Mouse (Mus musculus) stomach, embryonic 15.5 days (tissue): Measurements from ENCODE around the gene F9. TPM values are rescaled to one million over a fixed set of nuclear protein-coding genes. Genes with fewer than 3 reads are reported as not detected.
A peak's percentile ranks its signal among the peaks of the same experiment; 100 is the strongest.
"Not testable (repeated sequence)": the region's sequence is repeated elsewhere in the genome, so short reads cannot be mapped to it uniquely, and the experiment has no call there.

Source experiments
- ATAC-seq: fragments of 200-750 bp; cut with Nextera tagmentation; 2 replicates; pipeline ENCODE4 v1.8.0; 2017; ENCODE audit warnings: low read depth, moderate number of reproducible peaks, moderate TSS enrichment; ENCODE audit not compliant: insufficient read depth, low FRiP score
- H3K27ac ChIP-seq: fragments of 300-500 bp; sonication (generic); 2 replicates; pipeline ENCODE4 v1.5.1; 2015; ENCODE audit warnings: mild to moderate bottlenecking, inconsistent platforms
- H3K27me3 ChIP-seq: fragments of 300-500 bp; sonication (generic); replicated peaks from 2 replicates; pipeline ENCODE4 v1.6.1; 2015; ENCODE audit warnings: inconsistent platforms
- H3K36me3 ChIP-seq: fragments of 300-500 bp; sonication (generic); 2 replicates; pipeline ENCODE4 v1.6.1; 2015; ENCODE audit warnings: inconsistent platforms
- H3K4me1 ChIP-seq: fragments of 300-500 bp; sonication (generic); 2 replicates; pipeline ENCODE4 v1.6.1; 2015; ENCODE audit warnings: inconsistent platforms
- H3K4me2 ChIP-seq: fragments of 300-500 bp; sonication (generic); 2 replicates; pipeline ENCODE4 v1.6.1; 2015; ENCODE audit warnings: mild to moderate bottlenecking, inconsistent platforms
- H3K4me3 ChIP-seq: fragments of 300-500 bp; sonication (generic); replicated peaks from 2 replicates; pipeline ENCODE4 v1.5.1; 2015; ENCODE audit warnings: inconsistent platforms
- H3K9ac ChIP-seq: fragments of 300-500 bp; sonication (generic); 2 replicates; pipeline ENCODE4 v1.6.1; 2015; ENCODE audit warnings: inconsistent platforms
- H3K9me3 ChIP-seq: fragments of 300-500 bp; sonication (generic); 2 replicates; pipeline ENCODE4 v1.6.1; 2016; ENCODE audit warnings: inconsistent platforms
- WGBS: fragments of 180-500 bp; shearing (Covaris S2); methylation state at CpG from one replicate; pipeline ENCODE4 v1.1.7; 2015; 5-methylcytosine and 5-hydroxymethylcytosine counted together
- polyA plus RNA-seq: library from polyadenylated mRNA; unstranded; fragments of >200 nt; fragmentation: Nextera tagmentation; extraction: Ambion mirVana; gene quantifications from 2 replicates; pipeline ENCODE4 v1.2.1, GENCODE M21; 2015

Gene F9
- 0.10 and 0.23 TPM in 2 replicates for polyA plus RNA-seq

DNA sequence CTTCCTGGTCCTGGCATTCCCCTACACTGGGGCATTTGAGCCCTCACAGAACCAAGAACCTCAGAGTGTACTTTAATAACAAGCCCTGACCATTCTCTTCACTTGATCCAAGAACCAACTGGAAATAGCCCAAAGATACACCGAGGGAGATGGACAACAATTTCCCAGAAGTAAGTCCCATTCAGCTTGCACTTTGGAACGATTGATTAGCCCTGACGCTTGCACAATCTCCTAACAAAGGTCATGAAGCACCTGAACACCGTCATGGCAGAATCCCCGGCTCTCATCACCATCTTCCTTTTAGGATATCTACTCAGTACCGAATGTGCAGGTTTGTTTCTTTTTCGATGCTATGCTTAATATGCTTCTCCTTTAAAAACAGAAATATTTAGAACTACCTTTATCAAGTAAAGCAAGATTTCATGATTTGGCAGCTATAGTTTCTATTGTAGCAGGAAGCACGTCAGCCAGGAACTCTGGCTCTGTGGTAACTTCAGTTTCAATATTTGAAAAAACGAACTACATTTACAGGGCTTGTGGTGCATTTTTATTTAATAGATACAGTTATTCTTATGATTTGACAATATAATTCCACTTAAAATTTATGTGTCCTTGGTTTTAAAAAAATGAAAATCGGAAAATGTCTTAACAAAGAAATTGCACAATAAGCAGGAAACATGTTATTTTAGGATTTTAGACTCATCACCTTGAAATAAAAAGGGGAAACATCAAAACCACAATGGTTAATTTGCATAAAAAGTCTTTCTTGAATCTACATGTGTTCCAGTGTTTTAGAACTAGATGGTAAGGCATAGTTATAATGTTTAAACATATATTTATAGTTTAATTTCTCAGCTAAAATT lies at the start of gene F9:
F9 (plus strand) TSS at position 244 of the 863 bp plus-strand sequence.
- no peaks in the 10 kb centered on the region for H3K4me1 ChIP-seq
- H3K27me3 ChIP-seq, result no peaks in the 10 kb centered on the region
- no peaks in the 10 kb centered on the region for H3K36me3 ChIP-seq
- H3K9me3 ChIP-seq, result no peaks in the 10 kb centered on the region
- 75% methylated on average over 10 of the region's 10 CpGs for WGBS
- no peak within 1 kb of the TSS for H3K4me3 ChIP-seq
- ATAC-seq, result no peak
- no peak within 1 kb of the TSS for H3K4me2 ChIP-seq
- H3K9ac ChIP-seq, result no peak within 1 kb of the TSS
- no peak within 1 kb of the TSS for H3K27ac ChIP-seq

DNA sequence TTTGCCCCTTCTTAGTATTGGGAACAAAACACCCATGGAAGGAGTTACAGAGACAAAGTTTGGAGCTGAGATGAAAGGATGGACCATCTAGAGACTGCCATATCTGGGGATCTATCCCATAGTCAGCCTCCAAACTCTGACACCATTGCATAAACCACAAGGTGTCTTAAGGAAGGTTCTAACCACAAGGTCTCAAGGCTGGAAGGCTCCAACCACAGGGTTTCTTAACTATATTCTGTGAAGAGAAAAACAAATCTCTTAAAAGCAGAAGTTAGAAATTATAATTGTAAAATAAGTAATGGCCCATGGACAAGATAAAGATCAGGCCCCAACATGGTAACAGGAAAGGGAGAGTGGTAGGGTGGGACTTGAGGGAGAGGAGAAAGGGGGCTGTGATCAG lies 29.5 kb upstream of the F9 start:
- H3K36me3 ChIP-seq, H3K27me3 ChIP-seq, ATAC-seq, H3K9ac ChIP-seq, H3K4me1 ChIP-seq, H3K4me2 ChIP-seq, H3K27ac ChIP-seq, H3K9me3 ChIP-seq, H3K4me3 ChIP-seq: not testable (repeated sequence)

DNA sequence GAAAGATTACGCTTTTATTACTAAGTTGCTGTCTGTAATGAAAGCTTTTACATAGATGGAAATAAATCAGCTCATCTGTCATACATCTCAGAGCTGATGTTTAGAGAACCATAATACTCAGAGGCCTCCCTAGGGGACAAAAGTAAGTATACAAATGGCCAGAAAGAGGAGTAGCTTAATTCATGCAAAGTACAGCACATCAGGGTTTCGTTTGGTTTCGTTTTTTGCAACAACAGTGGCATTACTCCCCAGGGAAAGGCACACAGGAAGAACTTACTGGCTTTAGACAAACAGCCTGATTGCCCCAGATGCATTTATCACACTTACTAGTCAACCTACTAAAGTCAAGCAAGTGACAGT lies 800 bp downstream of the F9 start:
- Histone ChIP-seq H3K36me3 (no peaks in the 10 kb centered on the region), H3K4me1 (no peaks in the 10 kb centered on the region), H3K9ac (no peak overlapping the region), H3K9me3 (no peaks in the 10 kb centered on the region), H3K27me3 (no peaks in the 10 kb centered on the region), H3K4me3 (no peak overlapping the region), H3K4me2 (no peak overlapping the region), H3K27ac (no peak overlapping the region)
- ATAC-seq, result no peak
- WGBS, result 50% methylated on average over 3 of the region's 3 CpGs

DNA sequence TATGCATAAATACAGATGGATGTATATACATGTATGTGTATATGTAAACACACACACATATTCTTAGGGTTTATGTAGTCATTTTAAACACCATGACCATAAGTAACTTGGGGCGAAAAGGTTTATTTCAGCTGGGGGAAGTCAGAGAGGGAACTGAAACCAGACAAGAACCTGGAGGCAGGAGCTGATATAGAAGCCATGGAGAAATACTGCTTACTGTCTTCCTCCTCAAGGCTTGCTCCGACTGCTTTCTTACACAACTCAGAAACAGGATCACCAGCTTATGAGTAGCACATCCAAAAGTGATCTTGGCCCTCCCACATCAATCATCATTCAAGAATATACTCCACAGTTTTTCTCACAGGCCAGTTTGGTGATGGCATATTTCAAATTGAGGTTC lies 2.2 kb downstream of the F9 start:
- Histone ChIP-seq H3K4me3 (no peak overlapping the region), H3K4me2 (no peak overlapping the region), H3K27me3 (no peaks in the 10 kb centered on the region), H3K9me3 (no peaks in the 10 kb centered on the region), H3K9ac (no peak overlapping the region), H3K27ac (no peak overlapping the region), H3K4me1 (no peaks in the 10 kb centered on the region), H3K36me3 (no peaks in the 10 kb centered on the region)
- WGBS, result 70% methylated on average over 2 of the region's 2 CpGs
- ATAC-seq, result no peak

DNA sequence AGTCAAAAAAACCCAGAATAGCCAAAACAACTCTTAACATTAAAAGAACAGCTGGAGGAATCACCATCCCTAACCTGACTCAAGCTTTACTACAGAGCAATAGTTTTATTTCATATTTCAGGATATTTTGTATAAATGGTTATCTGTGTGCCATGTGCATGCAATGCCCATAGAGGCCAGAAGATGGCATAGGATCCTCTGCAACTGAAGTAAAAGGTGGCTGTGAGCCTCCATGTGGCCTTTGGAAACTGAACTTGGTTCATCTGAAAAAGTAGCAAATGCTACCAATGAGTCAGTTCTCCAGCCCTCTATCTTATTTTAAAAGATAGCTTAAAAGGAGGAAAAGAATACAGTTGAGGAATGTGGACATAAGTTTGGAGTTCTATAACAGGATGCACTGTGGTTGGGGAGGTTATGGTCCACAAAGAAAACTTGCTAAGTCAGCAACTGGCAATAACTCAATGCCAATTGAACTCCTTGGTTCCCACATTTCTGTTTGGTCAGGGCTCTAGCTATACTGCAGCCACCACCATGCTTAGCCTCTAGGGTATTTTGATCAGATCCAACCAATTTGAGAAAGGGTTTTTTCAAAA lies 13.9 kb downstream of the F9 start:
- no peak overlapping the region for H3K4me2 ChIP-seq
- no peaks in the 10 kb centered on the region for H3K36me3 ChIP-seq
- H3K4me3 ChIP-seq, result no peak overlapping the region
- no peaks in the 10 kb centered on the region for H3K9me3 ChIP-seq
- no peaks in the 10 kb centered on the region for H3K4me1 ChIP-seq
- H3K27ac ChIP-seq, result no peak overlapping the region
- H3K9ac ChIP-seq, result no peak overlapping the region
- H3K27me3 ChIP-seq, result no peaks in the 10 kb centered on the region
- no peak for ATAC-seq

DNA sequence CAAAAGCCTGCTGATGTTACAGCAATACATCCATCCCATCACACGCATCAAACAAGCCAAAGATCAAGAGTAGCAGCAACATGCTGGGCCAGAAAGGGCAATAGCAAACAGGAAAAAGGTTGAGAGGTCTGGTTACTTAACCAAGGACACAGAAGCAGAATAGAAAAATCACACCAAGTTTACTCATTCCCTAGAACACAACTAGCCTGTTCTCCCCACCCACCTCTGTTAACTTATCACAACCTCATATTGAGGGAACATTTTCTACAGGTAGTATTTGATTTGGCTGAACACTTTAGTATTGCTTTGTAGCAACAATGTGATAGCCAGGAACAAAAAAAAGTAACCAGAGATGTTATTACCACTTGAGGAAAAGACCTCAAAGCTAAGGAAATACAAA lies 15.3 kb downstream of the F9 start:
- Histone ChIP-seq H3K4me3 (no peak overlapping the region), H3K36me3 (no peaks in the 10 kb centered on the region), H3K9ac (no peak overlapping the region), H3K9me3 (no peaks in the 10 kb centered on the region), H3K27me3 (no peaks in the 10 kb centered on the region), H3K27ac (no peak overlapping the region), H3K4me2 (no peak overlapping the region), H3K4me1 (no peaks in the 10 kb centered on the region)
- 83% methylated on average over 1 of the region's 1 CpGs for WGBS
- ATAC-seq, result no peak

DNA sequence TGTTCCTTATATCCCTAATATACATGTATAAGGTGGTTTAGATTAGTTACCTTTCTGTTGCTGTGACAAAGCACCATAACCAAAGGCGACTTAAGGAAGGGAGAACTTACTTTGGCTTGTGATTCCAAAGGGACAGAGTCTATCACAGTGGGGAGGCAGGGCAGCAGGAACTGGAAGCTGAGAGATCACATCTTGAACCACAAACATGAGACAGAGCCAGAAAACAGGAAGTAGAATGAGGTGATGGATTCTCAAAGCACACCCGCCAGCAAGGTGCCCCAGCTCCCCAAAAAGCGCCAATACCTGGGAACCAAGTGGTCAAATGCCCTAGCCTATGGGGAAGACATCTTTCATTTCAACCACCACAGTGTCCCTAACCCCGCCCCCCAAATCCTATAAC lies 21.7 kb downstream of the F9 start:
- no peaks in the 10 kb centered on the region for H3K27me3 ChIP-seq
- no peak for ATAC-seq
- no peaks in the 10 kb centered on the region for H3K4me1 ChIP-seq
- no peak overlapping the region for H3K27ac ChIP-seq
- no peak overlapping the region for H3K4me3 ChIP-seq
- H3K4me2 ChIP-seq, result no peak overlapping the region
- no peak overlapping the region for H3K9ac ChIP-seq
- H3K9me3 ChIP-seq, result no peaks in the 10 kb centered on the region
- H3K36me3 ChIP-seq, result no peaks in the 10 kb centered on the region
- 80% methylated on average over 4 of the region's 4 CpGs for WGBS

DNA sequence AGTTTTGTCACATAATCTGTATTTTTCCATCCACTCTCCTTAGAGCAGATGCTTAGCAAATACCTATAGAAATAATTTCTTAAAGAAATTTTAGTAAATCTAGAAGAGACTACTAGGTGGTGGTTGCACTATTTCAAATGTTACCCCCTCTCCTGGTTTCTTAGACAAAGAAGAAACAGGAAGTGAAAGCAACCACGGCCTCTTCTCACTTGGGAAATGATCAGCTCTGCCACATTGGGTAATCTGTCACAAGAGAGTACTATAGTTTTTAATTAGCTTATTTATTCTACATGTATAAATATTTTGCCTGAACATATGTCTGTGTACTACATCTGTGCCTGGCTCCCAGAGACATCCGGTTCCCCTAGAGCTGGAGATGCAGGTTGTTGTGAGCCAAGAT lies 22.3 kb downstream of the F9 start:
- ATAC-seq, result no peak
- no peak overlapping the region for H3K27ac ChIP-seq
- H3K9ac ChIP-seq, result no peak overlapping the region
- no peak overlapping the region for H3K4me3 ChIP-seq
- WGBS, result 76% methylated on average over 2 of the region's 2 CpGs
- H3K9me3 ChIP-seq, result no peaks in the 10 kb centered on the region
- no peaks in the 10 kb centered on the region for H3K27me3 ChIP-seq
- H3K4me2 ChIP-seq, result no peak overlapping the region
- H3K36me3 ChIP-seq, result no peaks in the 10 kb centered on the region
- H3K4me1 ChIP-seq, result no peaks in the 10 kb centered on the region

DNA sequence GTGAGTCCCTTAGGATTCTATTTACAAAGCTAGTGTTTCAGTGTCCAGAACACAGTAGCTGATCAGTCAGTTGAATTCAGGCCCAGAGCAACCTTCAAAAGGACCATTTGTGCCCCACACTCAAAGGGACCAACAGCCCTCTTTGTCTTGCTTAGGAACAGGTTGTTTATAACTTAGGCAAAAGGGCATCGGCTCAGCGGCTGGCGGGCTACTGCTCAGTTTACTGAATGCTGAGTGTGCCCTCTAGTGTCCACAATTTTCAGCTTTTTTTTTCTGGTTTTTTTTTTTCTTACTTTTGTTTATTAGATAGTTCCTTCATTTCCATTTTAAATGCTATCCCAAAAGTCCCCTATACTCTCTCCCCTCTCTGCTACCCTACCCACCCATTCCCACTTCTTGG lies 27.4 kb downstream of the F9 start:
- Histone ChIP-seq H3K9me3 (no peaks in the 10 kb centered on the region), H3K4me2 (no peak overlapping the region), H3K4me1 (no peaks in the 10 kb centered on the region), H3K4me3 (no peak overlapping the region), H3K27ac (no peak overlapping the region), H3K9ac (no peak overlapping the region), H3K27me3 (no peaks in the 10 kb centered on the region), H3K36me3 (no peaks in the 10 kb centered on the region)
- 19% methylated on average over 3 of the region's 3 CpGs for WGBS
- ATAC-seq, result no peak

DNA sequence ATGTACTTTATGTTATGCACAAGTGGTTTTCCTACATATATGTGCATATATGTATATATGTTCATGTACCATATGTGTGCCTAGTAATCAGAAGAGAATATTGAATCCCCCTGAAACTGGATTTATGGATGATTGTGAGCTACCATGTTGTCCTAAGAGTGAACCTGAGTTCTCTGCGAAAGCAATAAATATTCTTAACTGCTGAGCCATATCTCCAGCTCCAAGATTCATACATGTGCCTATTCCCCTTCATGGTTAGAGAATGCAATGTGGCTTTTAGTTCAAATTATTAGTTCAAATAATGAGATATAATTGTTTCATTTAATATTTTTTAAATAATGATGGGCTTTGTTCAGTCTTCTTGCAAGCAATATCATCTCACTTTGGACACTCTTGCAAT lies 55.5 kb downstream of the F9 start:
- no peak overlapping the region for H3K9ac ChIP-seq
- H3K9me3 ChIP-seq, result no peaks in the 10 kb centered on the region
- H3K4me1 ChIP-seq, result no peaks in the 10 kb centered on the region
- no peak overlapping the region for H3K4me3 ChIP-seq
- H3K4me2 ChIP-seq, result no peak overlapping the region
- no peak overlapping the region for H3K27ac ChIP-seq
- no peaks in the 10 kb centered on the region for H3K36me3 ChIP-seq
- WGBS, result 72% methylated on average over 1 of the region's 1 CpGs
- H3K27me3 ChIP-seq, result no peaks in the 10 kb centered on the region
- ATAC-seq, result no peak

DNA sequence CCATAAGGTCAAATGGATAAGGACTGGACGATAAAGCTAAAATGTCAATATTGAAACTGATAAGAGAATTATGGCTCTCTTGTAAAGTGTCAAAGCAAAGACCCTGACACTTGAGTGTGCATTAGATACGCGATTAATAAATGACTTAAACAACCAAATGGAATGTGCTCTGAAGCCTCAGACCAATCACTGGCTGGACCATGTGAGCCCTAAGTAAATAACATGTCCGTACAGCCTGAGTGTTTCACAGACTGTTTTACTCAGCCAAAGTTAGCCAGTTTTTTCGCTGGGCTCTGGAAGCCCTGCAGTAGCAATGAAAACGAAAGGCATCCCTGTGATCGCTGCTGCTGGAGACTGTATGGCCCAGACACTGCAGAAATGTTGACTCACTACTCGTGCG lies 55.9 kb downstream of the F9 start:
- Histone ChIP-seq H3K36me3 (no peaks in the 10 kb centered on the region), H3K27me3 (no peaks in the 10 kb centered on the region), H3K4me1 (no peaks in the 10 kb centered on the region), H3K27ac (no peak overlapping the region), H3K4me3 (no peak overlapping the region), H3K9ac (no peak overlapping the region), H3K9me3 (no peaks in the 10 kb centered on the region), H3K4me2 (no peak overlapping the region)
- ATAC-seq, result peak; percentile 87
- 55% methylated on average over 9 of the region's 9 CpGs for WGBS

DNA sequence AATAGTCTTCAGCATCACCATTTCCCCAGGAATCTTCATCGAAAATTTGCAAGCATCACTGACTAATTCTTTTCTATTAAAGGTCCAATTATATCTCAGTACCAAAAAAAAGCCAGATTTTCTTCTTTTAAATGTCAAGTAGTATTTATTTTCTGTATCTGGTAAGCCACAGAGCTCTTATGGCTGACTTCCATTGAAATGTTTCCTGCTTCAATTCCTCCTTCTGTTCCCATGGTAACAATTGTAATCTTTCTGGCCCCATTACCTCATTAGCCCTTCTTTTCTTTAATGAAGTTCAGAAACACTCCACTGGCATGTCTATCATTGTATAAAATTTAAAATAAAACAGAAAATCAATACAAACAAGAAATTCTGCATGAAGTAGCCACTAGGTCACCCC lies 76.1 kb downstream of the F9 start:
- no peaks in the 10 kb centered on the region for H3K9me3 ChIP-seq
- H3K4me2 ChIP-seq, result no peak overlapping the region
- no peak overlapping the region for H3K27ac ChIP-seq
- H3K4me3 ChIP-seq, result no peak overlapping the region
- ATAC-seq, result no peak
- no peaks in the 10 kb centered on the region for H3K27me3 ChIP-seq
- no peaks in the 10 kb centered on the region for H3K4me1 ChIP-seq
- no peaks in the 10 kb centered on the region for H3K36me3 ChIP-seq
- no peak overlapping the region for H3K9ac ChIP-seq
- WGBS, result 89% methylated on average over 1 of the region's 1 CpGs
